Mouse (Mus musculus) megakaryocyte, embryonic 14.5 days (primary cell): ENCODE measurements around the gene Sox5.

Source experiments
- FLI1 ChIP-seq: IDR thresholded peaks from 2 replicates; pipeline ENCODE4 v1.6.1; 2012; ENCODE audit warnings: low read length, inconsistent platforms, mixed read lengths
- GATA1 ChIP-seq: IDR thresholded peaks from 3 replicates; pipeline ENCODE4 v1.6.1; 2012; ENCODE audit warnings: mixed read lengths, low read length, inconsistent platforms, borderline replicate concordance

DNA sequence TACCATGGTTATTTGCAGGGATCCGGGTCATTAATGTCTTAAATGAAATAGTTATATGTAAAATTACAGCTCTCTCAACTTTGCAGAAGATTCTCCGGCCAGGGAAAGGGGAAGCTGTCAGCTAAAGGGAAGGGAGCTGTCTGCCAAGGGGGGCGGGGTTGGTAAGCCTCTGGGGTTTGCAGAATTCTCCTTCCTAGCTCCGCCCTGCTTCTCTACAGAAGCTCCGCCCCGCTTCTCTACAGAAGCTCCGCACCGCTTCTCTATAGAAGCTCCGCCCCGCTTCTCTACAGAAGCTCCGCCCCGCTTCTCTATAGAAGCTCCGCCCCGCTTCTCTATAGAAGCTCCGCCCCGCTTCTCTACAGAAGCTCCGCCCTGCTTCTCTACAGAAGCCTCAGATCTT is 210.9 kb downstream of the Sox5 start:
- TF ChIP-seq GATA1: no peak
- no peak for TF ChIP-seq FLI1
